Mouse (Mus musculus): ENCODE measurements around the gene Arih2.

Gene Arih2

DNA sequence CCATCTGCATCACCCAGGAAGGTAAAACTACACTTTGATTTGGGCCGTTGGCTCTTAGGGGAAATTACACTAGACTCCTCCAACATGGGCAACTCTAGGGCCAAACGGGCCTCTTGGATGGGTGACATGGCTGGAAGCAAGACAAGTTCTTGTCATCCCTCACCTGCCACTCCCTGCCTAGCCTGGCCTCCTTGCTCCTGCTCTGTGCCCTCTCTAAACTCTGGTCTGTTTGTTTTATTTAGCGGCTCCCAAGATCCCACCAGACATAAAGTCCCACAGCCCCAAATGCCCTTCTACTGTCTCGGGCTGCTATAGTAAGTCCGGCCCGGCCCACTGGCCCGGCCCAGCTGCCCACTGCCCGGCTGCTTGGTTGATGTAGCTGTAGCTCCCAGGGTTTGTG is 85.5 kb downstream of the Arih2 start:
- DNase-seq (ENCODE audit: low read depth, low spot score): no peak

DNA sequence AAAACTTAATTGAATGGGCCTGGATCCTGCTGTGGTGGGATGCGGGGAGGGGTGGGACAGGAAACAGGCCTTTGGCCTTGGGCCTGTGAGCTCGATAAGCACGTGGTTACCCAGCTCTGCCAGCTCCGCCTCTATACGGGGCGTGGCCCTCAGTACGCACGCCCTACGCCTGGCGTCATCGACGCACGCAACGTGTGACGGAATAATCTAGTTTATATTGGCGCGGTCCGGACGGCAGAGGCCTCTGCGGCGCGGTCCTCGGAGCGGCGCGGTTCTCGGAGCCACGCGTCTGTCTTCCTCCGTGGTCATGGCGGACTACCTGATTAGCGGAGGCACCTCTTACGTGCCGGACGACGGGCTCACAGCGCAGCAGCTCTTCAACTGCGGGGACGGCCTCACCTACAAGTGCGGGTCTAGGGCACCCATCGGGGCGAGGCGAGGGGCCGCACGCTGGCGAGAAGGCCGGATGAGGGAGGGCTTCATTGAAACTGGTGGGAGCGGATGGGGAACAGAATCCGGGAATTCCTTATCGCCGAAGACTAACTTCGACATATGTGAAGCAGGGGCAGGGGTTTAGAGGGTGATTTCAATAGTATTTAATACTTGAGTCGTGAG is 88.9 kb downstream of the Arih2 start, which contains the start of gene Impdh2:
TSS of gene Impdh2 (plus strand) at position 60 of the 615 bp plus-strand sequence.
- DNase-seq (ENCODE audit: low read depth, low spot score): peak; percentile 99

DNA sequence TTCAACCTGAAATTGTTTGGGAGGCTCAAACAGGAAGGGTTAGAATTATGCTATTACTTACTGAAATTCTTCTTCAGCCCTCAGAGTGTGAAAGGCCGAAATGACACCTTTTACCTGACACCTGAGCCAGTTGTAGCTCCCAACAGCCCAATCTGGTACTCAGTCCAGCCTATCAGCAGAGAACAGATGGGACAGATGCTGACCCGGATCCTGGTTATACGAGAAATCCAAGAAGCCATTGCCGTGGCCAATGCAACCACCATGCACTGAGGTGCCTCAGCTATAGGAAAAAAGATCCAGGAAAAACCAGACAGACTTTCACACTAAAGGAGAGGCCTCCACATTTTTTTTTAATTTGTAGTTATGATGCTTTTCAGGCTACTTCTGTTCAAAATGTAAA is 90.0 kb downstream of the Arih2 start:
- DNase-seq (ENCODE audit: low read depth, low spot score): no peak
